26 mouse cellular contexts compared by ENCODE assay signal in the genomic region with DNA sequence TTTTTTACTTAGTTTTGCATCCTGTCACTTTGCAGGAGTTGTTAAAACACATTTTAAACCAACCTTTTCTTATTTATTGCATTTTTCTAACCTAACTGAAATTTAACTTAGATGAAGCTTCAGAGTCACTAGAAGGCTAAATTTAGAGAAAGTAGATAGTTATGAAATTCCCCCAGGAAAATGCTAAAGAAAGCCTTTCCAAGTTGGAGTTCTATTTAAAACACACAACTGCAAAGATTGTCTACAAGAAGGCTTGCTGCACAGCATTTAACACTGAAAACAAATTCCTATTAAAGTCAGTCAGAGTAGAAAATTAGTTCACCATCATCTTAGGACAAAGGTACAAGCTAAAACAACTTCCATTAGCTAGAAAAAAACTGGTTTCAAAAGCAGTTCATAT. TPM values are rescaled to one million over a fixed set of nuclear protein-coding genes. Genes with fewer than 3 reads are reported as not detected.
"Had no signal": no experiment of that assay in that cellular context is flagged by ENCODE, and none has a peak within 500 bp of the region (broad histone marks: within the 10 kb centered on the region; RNA-seq: fewer than 3 reads in every experiment).

A gene (plus strand): TSS at position 262 of the 400 bp plus-strand sequence.

- DNase-seq: cerebellum, adult 9-10 months; cerebellum, adult 9-11 months; cerebellum, postnatal 10 days; cerebellum, postnatal 14 days; cerebellum, postnatal 25 days; cerebellum, postnatal 36 days; embryo, embryonic 11 days; forebrain, postnatal 0 days; gastrocnemius, adult 2 months; gastrocnemius, postnatal 10 days; gastrocnemius, postnatal 14 days; gastrocnemius, postnatal 25 days; gastrocnemius, postnatal 36 days; heart, adult 11 months; heart, adult 18-20 months; heart, adult 2 months had no signal

- ATAC-seq: forebrain, embryonic 13.5 days; forebrain, embryonic 14.5 days; forebrain, embryonic 15.5 days; forebrain, embryonic 16.5 days; forebrain, postnatal 0 days had no signal

RNA-seq across cellular contexts. Expression of the gene that starts here (rescaled TPM):
- total RNA-seq: common myeloid progenitor, adult 5-6 weeks; forebrain, postnatal 0 days; gastrocnemius, adult 18-20 months; gastrocnemius, adult 2 months; gastrocnemius, adult 8-10 months; gastrocnemius, postnatal 10 days; gastrocnemius, postnatal 14 days; gastrocnemius, postnatal 25 days; gastrocnemius, postnatal 36 days; gastrocnemius, postnatal 4 days; granulocyte monocyte progenitor cell, adult 5-6 weeks; heart, adult 18-20 months; heart, adult 2 months; heart, adult 8-10 months had no signal
